In genomic region chr12:116049236-116049635, GRCm38 (mm10) we compare ENCODE assay signal across 9 mouse cellular contexts. TPM values are rescaled to one million over a fixed set of nuclear protein-coding genes. Genes with fewer than 3 reads are reported as not detected.
DNase-seq lines count a peak whose midpoint lies in the region; ATAC-seq and TF ChIP-seq lines count a peak whose summit lies in the region.
"Had no signal": no experiment of that assay in that cellular context is flagged by ENCODE, and none has a peak within 500 bp of the region (broad histone marks: within the 10 kb centered on the region; RNA-seq: fewer than 3 reads in every experiment).

No protein-coding gene starts in this region.

- no peaks in the 10 kb centered on the region for H3K9me3 ChIP-seq in heart, embryonic 13.5 days
- H3K9me3 ChIP-seq in G1E (replicated peaks) = no peaks in the 10 kb centered on the region
- no peaks in the 10 kb centered on the region for H3K9me3 ChIP-seq in forebrain, postnatal 0 days (ENCODE audit: low read length)
- peaks cover 2% of the 10 kb centered on the region; the same call in 1 of the 2 replicates for H3K9me3 ChIP-seq in midbrain, embryonic 13.5 days

- ATAC-seq in heart, embryonic 13.5 days (ENCODE audit: extremely low read depth, insufficient number of reproducible peaks, low FRiP score, low TSS enrichment) = no peak
- ATAC-seq in G1E (ENCODE audit: extremely low read depth, insufficient number of reproducible peaks, low FRiP score, poor library complexity, severe bottlenecking) = no peak
- no peak for ATAC-seq in forebrain, postnatal 0 days
- no peak for ATAC-seq in midbrain, embryonic 13.5 days

- H3K4me1 ChIP-seq in heart, embryonic 13.5 days = peaks cover 17% of the 10 kb centered on the region
- H3K4me1 ChIP-seq in G1E (ENCODE audit: insufficient read depth, low read depth, low read length) = peaks cover 21% of the 10 kb centered on the region
- peaks cover 11% of the 10 kb centered on the region for H3K4me1 ChIP-seq in forebrain, postnatal 0 days (ENCODE audit: insufficient read depth)
- H3K4me1 ChIP-seq in midbrain, embryonic 13.5 days (replicated peaks) = peaks cover 22% of the 10 kb centered on the region

- peak overlapping the region; percentile 93; the same call in 1 of the 2 replicates for H3K9ac ChIP-seq in heart, embryonic 13.5 days
- H3K9ac ChIP-seq in forebrain, postnatal 0 days = peak overlapping the region; percentile 86; the same call in 1 of the 2 replicates
- peak overlapping the region; percentile 86 for H3K9ac ChIP-seq in midbrain, embryonic 13.5 days (replicated peaks)

- no peak for DNase-seq in heart, adult 8-10 months (ENCODE audit: low spot score)
- no peak for DNase-seq in G1E (ENCODE audit: low spot score)
- DNase-seq in forebrain, postnatal 0 days = no peak
- no peak for DNase-seq in cerebellum, adult 11 months
- DNase-seq in urinary bladder, postnatal 25 days (ENCODE audit: low spot score) = no peak
- no peak for DNase-seq in urinary bladder, postnatal 14 days (ENCODE audit: low spot score)

- no peak overlapping the region for H3K4me3 ChIP-seq in heart, embryonic 13.5 days
- H3K4me3 ChIP-seq in G1E (ENCODE audit: low read depth, low read length) = peak overlapping the region; percentile 14; the same call in 1 of the 2 replicates
- peak overlapping the region; percentile 82 for H3K4me3 ChIP-seq in forebrain, postnatal 0 days (ENCODE audit: low read depth, low read length)
- H3K4me3 ChIP-seq in midbrain, embryonic 13.5 days (replicated peaks) = peak overlapping the region; percentile 65

- no peak overlapping the region for H3K27ac ChIP-seq in heart, embryonic 13.5 days (replicated peaks)
- no peak overlapping the region for H3K27ac ChIP-seq in forebrain, postnatal 0 days (ENCODE audit: low read depth, low read length)
- H3K27ac ChIP-seq in midbrain, embryonic 13.5 days = no peak overlapping the region

- no peak for TF ChIP-seq CTCF in G1E (IDR thresholded peaks at IDR 0.05; ENCODE audit: low read depth, low read length)
- no peak for TF ChIP-seq CTCF in forebrain, postnatal 0 days (IDR thresholded peaks at IDR 0.05; ENCODE audit: low read depth)

- H3K27me3 ChIP-seq in heart, embryonic 13.5 days (replicated peaks) = no peaks in the 10 kb centered on the region
- no peaks in the 10 kb centered on the region for H3K27me3 ChIP-seq in G1E (ENCODE audit: insufficient read depth, low read length)
- no peaks in the 10 kb centered on the region for H3K27me3 ChIP-seq in forebrain, postnatal 0 days (ENCODE audit: insufficient read depth, low read length)
- no peaks in the 10 kb centered on the region for H3K27me3 ChIP-seq in midbrain, embryonic 13.5 days

- 82% methylated on average over 3 of the region's 3 CpGs for WGBS in heart, embryonic 13.5 days
- 85% methylated on average over 3 of the region's 3 CpGs for WGBS in forebrain, postnatal 0 days
- 87% methylated on average over 3 of the region's 3 CpGs for WGBS in midbrain, embryonic 13.5 days

- H3K36me3 ChIP-seq in heart, embryonic 13.5 days = peaks cover 23% of the 10 kb centered on the region
- peaks cover 35% of the 10 kb centered on the region for H3K36me3 ChIP-seq in G1E (replicated peaks)
- H3K36me3 ChIP-seq in forebrain, postnatal 0 days (ENCODE audit: insufficient read depth) = peaks cover 6% of the 10 kb centered on the region; the same call in 1 of the 2 replicates
- H3K36me3 ChIP-seq in midbrain, embryonic 13.5 days = peaks cover 42% of the 10 kb centered on the region

- peak overlapping the region; percentile 74 for H3K4me2 ChIP-seq in heart, embryonic 13.5 days
- peak overlapping the region; percentile 83 for H3K4me2 ChIP-seq in forebrain, postnatal 0 days (ENCODE audit: low read depth)
- H3K4me2 ChIP-seq in midbrain, embryonic 13.5 days (replicated peaks) = peak overlapping the region; percentile 84

RNA-seq across cellular contexts. Expression of gene Zfp386, which starts 1.7 kb away (rescaled TPM):
- polyA plus RNA-seq in heart, embryonic 13.5 days (2015; fragmentation: Nextera tagmentation; extraction: Ambion mirVana) = 26.2 and 27.2 TPM in 2 replicates
- 10 to 100 TPM; 18.2 to 30.8 (median 24.7) TPM for total RNA-seq in heart, adult 8-10 months (2022)
- total RNA-seq in G1E (2014; fragmentation: Nextera tagmentation) = 67.0 and 68.6 TPM in 2 replicates
- total RNA-seq in G1E (2017) = 48.8 and 55.8 TPM in 2 replicates
- polyA plus RNA-seq in G1E (2012) = 0.83 and 2.1 TPM in 2 replicates
- 54.5 and 63.1 TPM in 2 replicates for total RNA-seq in forebrain, postnatal 0 days (2014; rRNA removed)
- 43.7 and 45.7 TPM in 2 replicates for polyA plus RNA-seq in forebrain, postnatal 0 days (2015; fragmentation: Nextera tagmentation; extraction: Ambion mirVana)
- 66.5 and 71.3 TPM in 2 replicates for polyA plus RNA-seq in midbrain, embryonic 13.5 days (2015; fragmentation: Nextera tagmentation; extraction: Ambion mirVana)

RNA-seq across cellular contexts. Expression of gene Vipr2, which starts 28.3 kb away (rescaled TPM):
- polyA plus RNA-seq in heart, embryonic 13.5 days (2015; fragmentation: Nextera tagmentation; extraction: Ambion mirVana) = 0.71 and 1.2 TPM in 2 replicates
- 1 to 10 TPM in 3 of 4 experiments, under 1 TPM in 1; 0.78 to 2.1 (median 1.1) TPM for total RNA-seq in heart, adult 8-10 months (2022)
- total RNA-seq in G1E (2014; fragmentation: Nextera tagmentation) = not detected in 2 replicates
- total RNA-seq in G1E (2017) = 0.16 and 0.17 TPM in 2 replicates
- not detected in 2 replicates for polyA plus RNA-seq in G1E (2012)
- 0.85 and 2.7 TPM in 2 replicates for total RNA-seq in forebrain, postnatal 0 days (2014; rRNA removed)
- 0.69 and 1.4 TPM in 2 replicates for polyA plus RNA-seq in forebrain, postnatal 0 days (2015; fragmentation: Nextera tagmentation; extraction: Ambion mirVana)
- polyA plus RNA-seq in midbrain, embryonic 13.5 days (2015; fragmentation: Nextera tagmentation; extraction: Ambion mirVana) = 0.89 and 1.3 TPM in 2 replicates
- total RNA-seq: neutrophil, adult 5-6 weeks had no signal
